Mouse (Mus musculus): Measurements from ENCODE around the gene Gm20517. TPM values are rescaled to one million over a fixed set of nuclear protein-coding genes. Genes with fewer than 3 reads are reported as not detected.

The Gm20517 gene
- polyA plus RNA-seq, 1 experiment from 2014 or later: 0.70 TPM

DNA sequence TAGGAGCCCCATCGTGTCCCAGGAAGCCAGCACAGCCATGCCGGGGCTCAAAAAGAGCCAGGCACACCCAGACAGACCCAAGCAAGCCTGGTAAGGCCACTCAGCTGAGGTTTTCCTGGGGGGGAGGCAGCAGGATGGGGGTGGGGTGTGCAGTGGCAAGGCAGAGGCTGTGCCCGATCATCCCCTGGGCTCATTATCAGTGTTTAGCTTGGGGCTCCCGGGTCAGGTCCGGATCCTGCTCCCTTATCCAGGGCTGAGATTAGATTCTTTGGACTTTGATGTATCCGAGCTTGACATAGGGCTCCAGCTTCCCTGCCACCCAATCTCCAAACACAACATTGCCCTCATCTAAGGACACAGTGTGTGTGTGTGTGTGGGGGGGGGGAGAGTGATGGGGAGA, 100.5 kb downstream of the Gm20517 start:
- DNase-seq (ENCODE audit: low spot score) (no peak), ATAC-seq (ENCODE audit: insufficient read depth, low FRiP score, low TSS enrichment) (no peak)
- 73% methylated on average over 6 of the region's 6 CpGs for WGBS
- H3K27me3 ChIP-seq (ENCODE audit: control insufficient read depth, insufficient read depth, low read length): no peaks in the 10 kb centered on the region
- H3K4me3 ChIP-seq (ENCODE audit: low read depth, low read length): no peak overlapping the region
- no peak overlapping the region for H3K27ac ChIP-seq (ENCODE audit: low read depth, low read length)
- no peaks in the 10 kb centered on the region for H3K9me3 ChIP-seq (ENCODE audit: control insufficient read depth, low read length)
- H3K4me1 ChIP-seq (ENCODE audit: control insufficient read depth, insufficient read depth, low read length): no peaks in the 10 kb centered on the region
- no peak overlapping the region for H3K9ac ChIP-seq (ENCODE audit: low read length)
- no peak overlapping the region for H3K4me2 ChIP-seq (ENCODE audit: low read depth)
- no peaks in the 10 kb centered on the region for H3K36me3 ChIP-seq (ENCODE audit: control insufficient read depth, insufficient read depth, low read length)

- DNase-seq (ENCODE audit: low spot score): no peak
- Histone ChIP-seq H3K4me1 (ENCODE audit: control insufficient read depth, insufficient read depth, low read length) (no peaks in the 10 kb centered on the region), H3K4me2 (ENCODE audit: low read depth) (no peak overlapping the region), H3K27ac (ENCODE audit: low read depth, low read length) (no peak overlapping the region), H3K27me3 (ENCODE audit: control insufficient read depth, insufficient read depth, low read length) (no peaks in the 10 kb centered on the region), H3K9ac (ENCODE audit: low read length) (no peak overlapping the region), H3K9me3 (ENCODE audit: control insufficient read depth, low read length) (no peaks in the 10 kb centered on the region), H3K36me3 (ENCODE audit: control insufficient read depth, insufficient read depth, low read length) (no peaks in the 10 kb centered on the region), H3K4me3 (ENCODE audit: low read depth, low read length) (no peak overlapping the region)
- no peak for ATAC-seq (ENCODE audit: insufficient read depth, low FRiP score, low TSS enrichment)
- 46% methylated on average over 22 of the region's 22 CpGs for WGBS
Observed at GRCm38 (mm10) chr17:47712889-47713571, 101.6 kb downstream of the Gm20517 start.

DNA sequence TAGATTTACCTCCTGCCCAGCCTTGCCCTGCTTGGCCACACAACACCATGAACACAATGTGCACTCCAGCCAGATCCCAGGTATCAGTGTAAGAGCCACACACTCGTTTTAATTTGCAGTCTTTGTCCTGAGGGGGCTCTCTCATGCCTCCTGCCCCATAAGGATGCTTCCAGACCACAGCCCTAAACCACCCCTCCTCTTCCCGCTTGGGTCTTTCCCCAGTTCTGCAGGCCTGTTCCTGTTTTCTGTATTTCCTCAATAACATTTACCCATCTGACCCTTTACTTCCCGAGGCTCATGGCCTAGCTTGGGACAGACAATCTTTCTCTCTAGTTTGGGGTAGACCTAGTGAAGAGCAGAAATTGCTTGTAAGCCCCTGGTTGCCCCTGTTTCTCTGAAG, 103.6 kb downstream of the Gm20517 start:
- Histone ChIP-seq H3K27me3 (ENCODE audit: control insufficient read depth, insufficient read depth, low read length) (no peaks in the 10 kb centered on the region), H3K27ac (ENCODE audit: low read depth, low read length) (no peak overlapping the region), H3K4me1 (ENCODE audit: control insufficient read depth, insufficient read depth, low read length) (no peaks in the 10 kb centered on the region), H3K9ac (ENCODE audit: low read length) (no peak overlapping the region), H3K9me3 (ENCODE audit: control insufficient read depth, low read length) (no peaks in the 10 kb centered on the region), H3K4me2 (ENCODE audit: low read depth) (no peak overlapping the region), H3K36me3 (ENCODE audit: control insufficient read depth, insufficient read depth, low read length) (no peaks in the 10 kb centered on the region), H3K4me3 (ENCODE audit: low read depth, low read length) (no peak overlapping the region)
- 63% methylated on average over 3 of the region's 3 CpGs for WGBS
- DNase-seq (ENCODE audit: low spot score) (no peak), ATAC-seq (ENCODE audit: insufficient read depth, low FRiP score, low TSS enrichment) (no peak)

GRCm38 (mm10) chr17:47721183-47721582, 109.8 kb downstream of the Gm20517 start:
- no peak for DNase-seq (ENCODE audit: low spot score)
- WGBS: 86% methylated on average over 4 of the region's 4 CpGs
- H3K27me3 ChIP-seq (ENCODE audit: control insufficient read depth, insufficient read depth, low read length): no peaks in the 10 kb centered on the region
- H3K9me3 ChIP-seq (ENCODE audit: control insufficient read depth, low read length): no peaks in the 10 kb centered on the region
- H3K4me2 ChIP-seq (ENCODE audit: low read depth): no peak overlapping the region
- no peak overlapping the region for H3K4me3 ChIP-seq (ENCODE audit: low read depth, low read length)
- no peak overlapping the region for H3K9ac ChIP-seq (ENCODE audit: low read length)
- H3K36me3 ChIP-seq (ENCODE audit: control insufficient read depth, insufficient read depth, low read length): no peaks in the 10 kb centered on the region
- H3K4me1 ChIP-seq (ENCODE audit: control insufficient read depth, insufficient read depth, low read length): no peaks in the 10 kb centered on the region
- no peak overlapping the region for H3K27ac ChIP-seq (ENCODE audit: low read depth, low read length)
- ATAC-seq (ENCODE audit: insufficient read depth, low FRiP score, low TSS enrichment): no peak

DNA sequence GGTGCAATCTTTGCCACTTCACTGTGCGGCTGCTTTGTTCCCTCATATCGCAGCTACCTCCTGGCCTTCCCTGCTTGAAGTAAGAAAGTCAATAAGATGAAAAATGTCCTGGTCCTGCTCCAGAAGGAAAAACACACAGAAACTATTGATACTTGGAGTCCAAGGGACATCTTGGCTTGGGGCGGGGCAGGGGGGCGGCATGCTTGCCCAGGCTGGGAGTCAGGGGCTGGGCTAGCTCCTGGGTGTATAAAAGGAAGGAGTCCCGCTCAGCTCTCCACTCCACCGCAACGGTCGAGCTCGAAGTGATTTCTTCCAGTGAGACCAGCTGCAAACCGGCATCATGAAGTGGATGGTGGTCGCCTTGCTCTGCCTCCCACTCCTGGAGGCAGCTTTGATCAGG, 115.2 kb downstream of the Gm20517 start, which contains the start of gene Pgc:
Pgc (plus strand) TSS at position 277 of the 400 bp plus-strand sequence.
- ATAC-seq (ENCODE audit: insufficient read depth, low FRiP score, low TSS enrichment) (no peak), DNase-seq (ENCODE audit: low spot score) (no peak)
- 74% methylated on average over 11 of the region's 11 CpGs for WGBS

GRCm38 (mm10) chr17:47730633-47731575, 119.5 kb downstream of the Gm20517 start:
- ATAC-seq (ENCODE audit: insufficient read depth, low FRiP score, low TSS enrichment) (no peak), DNase-seq (ENCODE audit: low spot score) (no peak)
- no peaks in the 10 kb centered on the region for H3K4me1 ChIP-seq (ENCODE audit: control insufficient read depth, insufficient read depth, low read length)
- no peak overlapping the region for H3K4me3 ChIP-seq (ENCODE audit: low read depth, low read length)
- H3K27ac ChIP-seq (ENCODE audit: low read depth, low read length): no peak overlapping the region
- 55% methylated on average over 24 of the region's 24 CpGs for whole genome bisulfite sequencing
- no peak overlapping the region for H3K9ac ChIP-seq (ENCODE audit: low read length)
- H3K4me2 ChIP-seq (ENCODE audit: low read depth): no peak overlapping the region
- H3K36me3 ChIP-seq (ENCODE audit: control insufficient read depth, insufficient read depth, low read length): no peaks in the 10 kb centered on the region
- H3K27me3 ChIP-seq (ENCODE audit: control insufficient read depth, insufficient read depth, low read length): no peaks in the 10 kb centered on the region
- no peaks in the 10 kb centered on the region for H3K9me3 ChIP-seq (ENCODE audit: control insufficient read depth, low read length)

More for the DNA sequence above, 115.2 kb downstream of the Gm20517 start, which contains the start of gene Pgc:
- H3K4me3 ChIP-seq (ENCODE audit: low read depth, low read length): no peak within 1 kb of the TSS
- H3K9me3 ChIP-seq (ENCODE audit: control insufficient read depth, low read length): no peaks in the 10 kb centered on the region
- H3K36me3 ChIP-seq (ENCODE audit: control insufficient read depth, insufficient read depth, low read length): no peaks in the 10 kb centered on the region
- H3K27ac ChIP-seq (ENCODE audit: low read depth, low read length): no peak within 1 kb of the TSS
- no peak within 1 kb of the TSS for H3K9ac ChIP-seq (ENCODE audit: low read length)
- no peaks in the 10 kb centered on the region for H3K4me1 ChIP-seq (ENCODE audit: control insufficient read depth, insufficient read depth, low read length)
- H3K4me2 ChIP-seq (ENCODE audit: low read depth): no peak within 1 kb of the TSS
- H3K27me3 ChIP-seq (ENCODE audit: control insufficient read depth, insufficient read depth, low read length): no peaks in the 10 kb centered on the region

Other genes starting within 250 kb of the Gm20517 start
- 76.0 and 78.8 TPM in 2 replicates for gene Mrps10, start 242.7 kb upstream of the Gm20517 start, polyA plus RNA-seq (2014; fragmentation: Nextera tagmentation; extraction: Ambion mirVana)
- gene Guca1b, start 226.2 kb upstream of the Gm20517 start, polyA plus RNA-seq (2014; fragmentation: Nextera tagmentation; extraction: Ambion mirVana): 0.49 and 0.77 TPM in 2 replicates
- gene Guca1a, start 211.0 kb upstream of the Gm20517 start, polyA plus RNA-seq (2014; fragmentation: Nextera tagmentation; extraction: Ambion mirVana): 0.82 and 0.87 TPM in 2 replicates
- 0.05 and 0.23 TPM in 2 replicates for gene AI661453, start 175.0 kb upstream of the Gm20517 start, polyA plus RNA-seq (2014; fragmentation: Nextera tagmentation; extraction: Ambion mirVana)
- gene 1700001C19Rik, start 174.2 kb upstream of the Gm20517 start, polyA plus RNA-seq (2014; fragmentation: Nextera tagmentation; extraction: Ambion mirVana): 0.37 and 0.43 TPM in 2 replicates
- 25.3 and 27.5 TPM in 2 replicates for gene Taf8, start 109.3 kb upstream of the Gm20517 start, polyA plus RNA-seq (2014; fragmentation: Nextera tagmentation; extraction: Ambion mirVana)
- gene Ccnd3, start 106.5 kb upstream of the Gm20517 start, polyA plus RNA-seq (2014; fragmentation: Nextera tagmentation; extraction: Ambion mirVana): 260 TPM in 2 replicates
- 36.9 and 37.9 TPM in 2 replicates for gene Bysl, start 97 bp upstream of the Gm20517 start, polyA plus RNA-seq (2014; fragmentation: Nextera tagmentation; extraction: Ambion mirVana)
- 43.3 and 47.5 TPM in 2 replicates for gene Med20, start within 50 bp of the Gm20517 start, polyA plus RNA-seq (2014; fragmentation: Nextera tagmentation; extraction: Ambion mirVana)
- gene Usp49, start 19.1 kb downstream of the Gm20517 start, polyA plus RNA-seq (2014; fragmentation: Nextera tagmentation; extraction: Ambion mirVana): 7.9 and 8.9 TPM in 2 replicates
- gene Tomm6, start 76.8 kb downstream of the Gm20517 start, polyA plus RNA-seq (2014; fragmentation: Nextera tagmentation; extraction: Ambion mirVana): 333 and 346 TPM in 2 replicates
- gene Frs3, start 77.4 kb downstream of the Gm20517 start, polyA plus RNA-seq (2014; fragmentation: Nextera tagmentation; extraction: Ambion mirVana): 8.6 and 12.1 TPM in 2 replicates
- gene Gm21981, start 82.9 kb downstream of the Gm20517 start, polyA plus RNA-seq (2014; fragmentation: Nextera tagmentation; extraction: Ambion mirVana): 1.8 and 2.7 TPM in 2 replicates
- 0.84 and 2.7 TPM in 2 replicates for gene Prickle4, start 83.1 kb downstream of the Gm20517 start, polyA plus RNA-seq (2014; fragmentation: Nextera tagmentation; extraction: Ambion mirVana)
- gene Pgc, start 115.3 kb downstream of the Gm20517 start, polyA plus RNA-seq (2014; fragmentation: Nextera tagmentation; extraction: Ambion mirVana): not detected in 2 replicates
- 1.8 and 2.0 TPM in 2 replicates for gene Tfeb, start 125.4 kb downstream of the Gm20517 start, polyA plus RNA-seq (2014; fragmentation: Nextera tagmentation; extraction: Ambion mirVana)
- gene Mdfi, start 223.1 kb downstream of the Gm20517 start, polyA plus RNA-seq (2014; fragmentation: Nextera tagmentation; extraction: Ambion mirVana): 43.4 and 50.3 TPM in 2 replicates

All from neural tube, embryonic 11.5 days (tissue).